Mouse (Mus musculus) gastrocnemius, adult 18-20 months (tissue): ENCODE measurements around the gene Hmgb4. TPM values are rescaled to one million over a fixed set of nuclear protein-coding genes. Genes with fewer than 3 reads are reported as not detected.

ENCODE experiments used
- DNase-seq: peaks from one replicate; pipeline ENCODE4 v3.0.0; 2021; ENCODE audit warnings: low spot score
- total RNA-seq, 2 experiments: library from RNA; stranded (reverse); gene quantifications; 2 replicates each; pipeline ENCODE4 v1.2.3; 2021

Hmgb4 gene
- total RNA-seq, 2 experiments from 2014 or later, result not detected

- no peak for DNase-seq
Measured at GRCm38 (mm10) chr4:128224453-128224852, 36.3 kb downstream of the Hmgb4 start.

- no peak for DNase-seq
Measured at GRCm38 (mm10) chr4:128217991-128218595, 42.7 kb downstream of the Hmgb4 start.
